Mouse (Mus musculus): ENCODE measurements around the gene Tyw1.
A peak's percentile ranks its signal among the peaks of the same experiment; 100 is the strongest.

- TF ChIP-seq CTCF (IDR thresholded peaks at IDR 0.05) (peak; percentile 34), EP300 (IDR thresholded peaks at IDR 0.05; ENCODE audit: insufficient read depth, low read depth, low read length) (no peak), POLR2A (IDR thresholded peaks at IDR 0.05; ENCODE audit: insufficient read depth, low read depth, low read length) (no peak)
Observed at GRCm38 (mm10) chr5:130263454-130263853, 8.0 kb downstream of the Tyw1 start.
